Mouse (Mus musculus) megakaryocyte, embryonic 14.5 days (primary cell): Measurements from ENCODE around the gene Dek.

Experiments used
- FLI1 ChIP-seq: IDR thresholded peaks from 2 replicates; pipeline ENCODE4 v1.6.1; 2012; ENCODE audit warnings: low read length, inconsistent platforms, mixed read lengths
- GATA1 ChIP-seq: IDR thresholded peaks from 3 replicates; pipeline ENCODE4 v1.6.1; 2012; ENCODE audit warnings: mixed read lengths, low read length, inconsistent platforms, borderline replicate concordance

- TF ChIP-seq FLI1 (no peak), GATA1 (no peak)
Observed at GRCm38 (mm10) chr13:47121333-47121889, 15.4 kb upstream of the Dek start.
